ENCODE assay signal across 22 mouse cellular contexts in the genomic region with DNA sequence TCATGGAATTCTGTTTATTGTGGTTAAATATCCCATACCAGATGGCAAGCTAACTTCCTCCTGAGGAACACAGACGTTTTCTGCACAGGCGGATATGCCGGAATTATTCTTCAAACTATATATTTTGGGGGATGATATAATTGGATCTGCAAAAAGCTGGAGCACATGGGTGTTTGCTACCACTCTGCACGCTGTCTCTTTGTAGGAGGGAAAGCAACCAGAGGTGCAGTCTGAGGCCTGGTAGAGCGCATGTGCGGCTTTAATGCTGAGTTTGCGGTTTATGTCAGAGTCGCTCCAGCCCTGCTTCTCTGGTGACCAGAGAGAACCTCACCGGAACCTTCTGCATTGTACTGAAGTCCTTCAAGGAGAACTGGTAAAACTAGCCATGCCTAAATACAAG.
DNase-seq lines count a peak whose midpoint lies in the region; ATAC-seq lines count a peak whose summit lies in the region.
"Had no signal": no experiment of that assay in that cellular context is flagged by ENCODE, and none has a peak within 500 bp of the region (broad histone marks: within the 10 kb centered on the region; RNA-seq: fewer than 3 reads in every experiment).

No protein-coding gene starts in this region.

- no peak overlapping the region for H3K9ac ChIP-seq in embryonic facial prominence, embryonic 14.5 days (ENCODE audit: low read depth, low read length)
- H3K9ac ChIP-seq: forebrain, embryonic 15.5 days; heart, embryonic 12.5 days; neural tube, embryonic 15.5 days had no signal

- intact Hi-C loops in heart, postnatal 14 days (cut with DNase I) = no loop called here
- intact Hi-C loops in gastrocnemius, postnatal 14 days (cut with DNase I; ENCODE audit: low total_unique reads) = no loop called here

- WGBS in embryonic facial prominence, embryonic 14.5 days = 72% methylated on average over 9 of the region's 9 CpGs

- no peaks in the 10 kb centered on the region for H3K36me3 ChIP-seq in embryonic facial prominence, embryonic 14.5 days (ENCODE audit: control insufficient read depth, insufficient read depth, low read length)
- H3K36me3 ChIP-seq: forebrain, embryonic 15.5 days; heart, embryonic 12.5 days; midbrain, embryonic 10.5 days; neural tube, embryonic 15.5 days had no signal

- peak; percentile 6 to 13 for DNase-seq in layer of hippocampus, postnatal 25 days (ENCODE audit: extremely low spot score in 1 of 2, low spot score in 1 of 2)
- DNase-seq in layer of hippocampus, adult 9-10 months (ENCODE audit: low spot score) = no peak
- peak; percentile 23 for DNase-seq in embryonic facial prominence, embryonic 14.5 days (ENCODE audit: low spot score)
- DNase-seq in left cerebral cortex, adult 9 months (ENCODE audit: low spot score in 2 of 2) = peak; percentile 20 to 39
- DNase-seq in right cerebral cortex, postnatal 25 days = peak; percentile 17
- DNase-seq in heart, postnatal 14 days = no peak
- no peak for DNase-seq in gastrocnemius, postnatal 14 days
- DNase-seq: cerebellum, postnatal 25 days; kidney, adult 2 months; kidney, postnatal 14 days; lung, adult 18-20 months; lung, postnatal 4 days; thymus, postnatal 36 days had no signal

- H3K27me3 ChIP-seq in embryonic facial prominence, embryonic 14.5 days (replicated peaks; ENCODE audit: control insufficient read depth, insufficient read depth, low read length) = no peaks in the 10 kb centered on the region
- H3K27me3 ChIP-seq: forebrain, embryonic 15.5 days; heart, embryonic 12.5 days; neural tube, embryonic 15.5 days; Patski had no signal

- H3K9me3 ChIP-seq in embryonic facial prominence, embryonic 14.5 days (ENCODE audit: control insufficient read depth, low read length) = no peaks in the 10 kb centered on the region
- H3K9me3 ChIP-seq: forebrain, embryonic 15.5 days; heart, embryonic 12.5 days; midbrain, embryonic 10.5 days; neural tube, embryonic 15.5 days had no signal

- H3K4me1 ChIP-seq in embryonic facial prominence, embryonic 14.5 days (ENCODE audit: control insufficient read depth, insufficient read depth, low read length) = no peaks in the 10 kb centered on the region
- H3K4me1 ChIP-seq: forebrain, embryonic 15.5 days; heart, embryonic 12.5 days; midbrain, embryonic 10.5 days; neural tube, embryonic 15.5 days had no signal

- no peak for ATAC-seq in embryonic facial prominence, embryonic 14.5 days (ENCODE audit: low read depth)
- ATAC-seq in monocyte, adult 5-6 weeks (replicated peaks; ENCODE audit: insufficient number of reproducible peaks, low FRiP score, low TSS enrichment, poor library complexity, severe bottlenecking) = no peak
- ATAC-seq: forebrain, embryonic 15.5 days; hindbrain, postnatal 0 days; Patski had no signal

- H3K4me3 ChIP-seq in embryonic facial prominence, embryonic 14.5 days (ENCODE audit: low read depth, low read length) = no peak overlapping the region
- H3K4me3 ChIP-seq: erythroblast, embryonic 14.5 days; forebrain, embryonic 15.5 days; heart, embryonic 12.5 days; midbrain, embryonic 10.5 days; myocyte; neural tube, embryonic 15.5 days had no signal

- no peak overlapping the region for H3K4me2 ChIP-seq in embryonic facial prominence, embryonic 14.5 days (ENCODE audit: low read depth, low read length)
- H3K4me2 ChIP-seq: forebrain, embryonic 15.5 days; heart, embryonic 12.5 days; neural tube, embryonic 15.5 days had no signal

- peak overlapping the region; percentile 29; the same call in 1 of the 2 replicates for H3K27ac ChIP-seq in embryonic facial prominence, embryonic 14.5 days (replicated peaks; ENCODE audit: low read depth, low read length)
- H3K27ac ChIP-seq: forebrain, embryonic 15.5 days; hindbrain, postnatal 0 days; midbrain, embryonic 10.5 days; neural tube, embryonic 15.5 days had no signal

Comparison
In these comparisons a context has a peak if more than half of its experiments do, and no peak if none do; other contexts are left out.
1. DNase-seq: peak in layer of hippocampus, postnatal 25 days (2 of 2), embryonic facial prominence, embryonic 14.5 days (single experiment), left cerebral cortex, adult 9 months (2 of 2) and right cerebral cortex, postnatal 25 days (single experiment); none in layer of hippocampus, adult 9-10 months (single experiment), heart, postnatal 14 days (0 of 2) and gastrocnemius, postnatal 14 days (single experiment).